Mouse (Mus musculus) regulatory T cell (primary cell): Measurements from ENCODE around the gene Gm7137.
"Not testable (repeated sequence)": the region's sequence is repeated elsewhere in the genome, so short reads cannot be mapped to it uniquely, and the experiment has no call there.

Experiments
- in situ Hi-C: fragments of 300-600 bp; cut with MboI, MseI; formaldehyde crosslinking; loops from one replicate; pipeline ENCODE4 v1.15.1; 2025; ENCODE audit warnings: high pct_unique_total_duplicates

Gm7137 gene

GRCm38 (mm10) chr10:77752312-77752711 is 35.7 kb downstream of the Gm7137 start:
- in situ Hi-C loops = loop anchor here (10.0 kb wide), 1 partner anchor 1948 kb away; no protein-coding TSS in a partner anchor

GRCm38 (mm10) chr10:77751254-77751653 is 36.7 kb downstream of the Gm7137 start, which contains the start of gene Gm9736:
Gm9736 (minus strand) TSS chr10:77751354.
- in situ Hi-C loops = loop anchor here (10.0 kb wide), 1 partner anchor 1946 kb away; no protein-coding TSS in a partner anchor

- in situ Hi-C loops = loop anchor here (10.0 kb wide), 1 partner anchor 1946 kb away; no protein-coding TSS in a partner anchor
These were observed 37.3 kb downstream of the Gm7137 start for GRCm38 (mm10) chr10:77750686-77751085.

- in situ Hi-C loops = not testable (repeated sequence)
These were observed 45.9 kb downstream of the Gm7137 start, which contains the start of gene Gm18596 for GRCm38 (mm10) chr10:77741924-77742688. Gm18596 (minus strand) TSS chr10:77742638.

DNA sequence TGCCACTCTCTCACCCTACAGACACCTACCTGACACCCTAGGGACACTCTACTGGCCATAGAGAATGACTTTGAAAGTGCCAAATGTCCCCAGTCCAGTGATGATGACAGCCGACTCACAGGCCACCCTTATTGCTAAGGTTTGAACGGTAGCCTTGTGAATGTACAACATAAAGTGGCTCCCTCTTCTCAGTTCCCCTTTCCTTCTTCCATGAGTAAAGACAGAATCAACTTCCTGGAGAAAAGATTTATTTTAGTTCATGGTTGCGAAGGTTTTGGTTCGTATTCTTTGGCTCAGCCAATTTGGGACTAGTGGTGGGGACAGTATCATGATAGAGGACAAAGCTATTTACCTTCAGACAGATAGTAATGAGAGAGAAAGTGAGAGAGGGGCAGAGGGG is 49.1 kb downstream of the Gm7137 start:
- in situ Hi-C loops = no loop called here
